Mouse (Mus musculus) monocyte, adult 2 months (primary cell): ENCODE results near the gene Spc24.
"Not testable (repeated sequence)": the region's sequence is repeated elsewhere in the genome, so short reads cannot be mapped to it uniquely, and the experiment has no call there.

Experiments used
- DNase-seq, 2 experiments: peaks; one replicate each; pipeline ENCODE4 v3.0.0; 2022; ENCODE audit warnings: low spot score in 2 of 2, low read depth in 1 of 2

Spc24 gene

DNA sequence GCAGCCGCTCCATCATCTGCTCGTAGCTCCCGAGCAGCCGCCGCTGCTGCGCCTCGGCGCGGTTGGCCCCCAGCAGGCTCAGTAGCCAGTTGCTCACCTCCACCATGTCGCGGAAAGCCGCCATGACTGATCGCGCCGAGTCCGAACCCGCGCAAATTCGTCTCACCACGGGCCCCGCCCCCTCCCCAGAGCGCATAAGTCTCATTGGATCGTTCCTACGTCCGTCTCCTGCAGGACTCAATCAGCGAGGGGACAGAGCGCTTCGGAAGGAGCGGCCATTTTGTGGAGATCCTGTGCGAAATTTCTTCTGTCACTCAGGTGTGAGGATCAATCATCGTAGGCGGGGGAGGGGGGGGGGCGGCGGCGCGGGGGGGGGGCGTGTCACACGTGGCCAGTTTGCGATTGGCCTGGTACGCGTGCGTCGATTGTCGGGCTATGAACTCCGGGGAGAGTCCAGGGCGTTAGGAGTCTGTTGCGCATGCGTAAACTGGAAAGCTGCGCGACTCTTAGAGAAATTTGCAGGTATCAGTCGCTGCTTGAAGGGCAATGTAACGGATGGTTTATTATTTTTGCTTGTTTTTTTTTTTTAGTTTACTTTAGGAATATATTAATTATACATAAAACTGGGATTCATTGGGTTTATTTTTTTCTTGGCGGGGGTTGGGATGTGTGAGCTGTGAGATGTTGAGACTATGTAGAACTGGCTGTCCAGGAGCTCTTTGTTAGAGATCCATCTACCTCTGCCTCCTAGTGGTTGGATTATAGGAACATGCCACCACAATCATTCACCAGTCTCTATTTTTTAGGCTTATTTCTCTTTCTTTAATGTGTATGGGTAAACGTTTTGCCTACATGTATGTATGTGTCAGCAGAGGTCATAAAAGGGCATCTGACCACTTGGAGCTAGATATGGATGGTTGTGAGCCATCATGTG lies at the start of gene Spc24:
TSS of gene Spc24 (minus strand) at position 149 of the 934 bp plus-strand sequence.
- peak; percentile 85 to 89 for DNase-seq

DNA sequence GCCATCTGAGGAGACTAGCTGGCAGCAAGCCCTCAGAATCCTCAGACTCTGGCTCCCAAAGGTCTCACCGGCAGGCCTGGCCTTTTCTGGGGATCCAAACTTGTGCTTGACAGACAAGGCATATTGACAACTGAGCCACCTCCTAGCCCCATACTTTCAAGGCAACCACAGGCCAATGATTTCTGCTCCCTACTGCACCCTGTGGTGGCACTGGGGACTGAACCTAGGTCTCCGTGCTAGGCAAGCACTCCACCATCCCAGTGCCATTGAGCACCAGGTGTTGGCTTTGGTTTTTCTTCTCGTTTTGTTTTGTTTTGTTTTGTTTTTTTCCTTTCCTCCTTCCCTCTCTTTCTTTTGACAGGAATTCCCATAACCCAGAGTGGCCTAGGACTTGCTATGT lies 48.5 kb upstream of the Spc24 start:
- no peak for DNase-seq

DNA sequence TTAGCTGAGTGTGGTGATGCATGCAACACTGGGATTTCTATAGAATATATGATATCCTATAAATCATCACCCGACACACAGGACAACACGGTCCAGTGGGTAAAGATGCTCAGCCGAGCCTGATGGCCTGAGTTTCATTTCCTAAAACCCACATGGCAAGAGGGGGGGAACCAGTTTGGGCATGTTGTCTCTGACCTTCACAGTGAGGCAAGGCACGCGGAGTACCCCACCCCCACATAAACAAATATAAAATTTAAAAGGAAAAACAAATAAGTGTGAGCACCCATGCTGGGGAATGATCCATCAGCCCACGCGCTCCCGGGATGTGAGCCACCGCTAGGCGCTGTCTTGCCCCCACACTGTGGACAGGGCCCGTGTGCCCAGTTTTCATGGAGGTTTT lies 46.9 kb upstream of the Spc24 start:
- no peak for DNase-seq

DNA sequence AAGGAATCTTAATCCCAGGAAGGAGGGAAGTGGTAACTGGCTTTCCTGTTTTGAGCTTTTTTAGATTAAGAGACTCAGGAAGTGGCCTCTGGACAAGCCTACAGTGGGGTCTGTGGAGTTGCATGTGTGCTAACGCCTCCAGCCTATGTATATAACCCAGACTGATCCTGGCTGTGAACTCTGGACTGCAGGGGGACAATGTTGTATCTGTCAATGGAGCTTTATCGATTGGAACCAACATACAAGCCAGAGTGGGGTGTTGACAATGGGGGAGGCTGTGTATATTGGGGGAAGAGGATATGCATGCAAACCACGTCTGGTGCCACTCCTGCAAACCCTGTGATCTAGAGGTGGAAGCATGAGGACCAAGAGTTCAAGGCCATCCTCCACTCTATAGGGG lies 46.3 kb upstream of the Spc24 start:
- DNase-seq = no peak

DNA sequence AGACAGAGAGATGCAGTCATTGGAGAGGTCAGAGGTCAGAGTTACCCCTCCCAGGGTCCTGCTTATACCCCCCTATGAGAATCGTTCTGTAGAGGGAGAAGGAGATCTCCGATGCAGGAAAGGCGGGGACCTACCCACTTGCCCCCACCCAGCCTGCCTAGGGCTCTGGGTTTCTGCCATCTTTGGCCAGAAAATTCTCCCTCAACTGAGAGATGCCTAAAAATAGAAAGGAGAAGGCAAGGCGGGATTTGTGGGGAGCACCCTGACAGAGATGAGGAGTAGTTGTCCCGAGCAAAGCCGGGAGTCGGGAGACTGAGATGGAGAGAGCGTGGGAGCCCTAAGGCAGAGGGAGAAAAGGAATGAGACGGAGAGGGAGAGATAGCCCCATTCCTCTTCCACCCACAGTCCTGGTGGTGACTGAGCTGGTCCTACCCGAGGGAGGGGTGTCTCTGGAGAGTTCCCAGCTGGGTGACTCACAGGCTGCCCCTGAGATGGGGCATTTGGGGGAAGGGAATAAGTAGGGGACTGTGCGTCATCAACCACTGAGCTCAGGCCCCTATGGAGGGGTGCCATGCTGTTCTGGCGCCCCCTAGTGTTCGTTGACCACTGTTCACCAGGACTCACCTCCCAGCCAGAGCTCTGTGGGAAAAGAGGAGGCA lies 44.0 kb upstream of the Spc24 start:
- DNase-seq = peak; percentile 33 to 51

DNA sequence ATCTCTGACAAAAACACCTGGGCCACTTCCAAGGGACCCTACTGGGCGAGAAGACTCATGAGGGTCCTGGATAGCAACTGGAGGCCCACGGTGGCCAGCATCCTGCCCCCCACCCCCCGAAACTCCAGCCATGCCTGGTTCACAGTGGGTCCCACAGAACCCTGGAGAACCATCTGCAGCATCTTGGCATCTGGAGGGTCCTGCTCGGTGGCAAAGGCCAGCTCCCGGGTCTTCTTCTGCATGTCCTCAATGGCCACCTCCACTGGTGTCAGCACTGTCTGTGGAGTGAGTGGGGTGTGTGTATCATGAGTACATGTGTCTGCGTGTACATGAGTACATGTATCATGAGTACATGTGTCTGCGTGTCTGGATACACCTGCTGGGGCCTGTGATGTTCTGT lies 41.5 kb upstream of the Spc24 start:
- DNase-seq = no peak

DNA sequence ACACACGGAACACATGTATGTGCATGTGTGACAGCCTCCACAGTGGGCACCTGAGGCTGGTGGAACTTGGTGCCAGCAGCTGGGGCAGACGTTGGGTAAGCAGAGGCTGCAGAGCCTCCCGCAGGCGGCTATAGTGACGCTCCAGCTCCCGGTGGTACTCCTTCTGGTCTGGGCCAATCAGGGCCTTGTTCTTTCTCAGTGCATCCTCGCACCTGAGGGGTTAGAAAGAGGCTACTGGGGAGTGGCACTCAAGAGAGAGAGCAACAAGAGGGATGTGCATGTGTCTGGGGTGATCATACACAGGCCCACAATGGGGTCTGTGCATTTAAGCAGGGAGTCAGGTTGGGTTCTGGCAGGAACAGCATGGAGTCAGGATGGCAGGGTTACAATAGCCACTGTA lies 41.0 kb upstream of the Spc24 start:
- no peak for DNase-seq

DNA sequence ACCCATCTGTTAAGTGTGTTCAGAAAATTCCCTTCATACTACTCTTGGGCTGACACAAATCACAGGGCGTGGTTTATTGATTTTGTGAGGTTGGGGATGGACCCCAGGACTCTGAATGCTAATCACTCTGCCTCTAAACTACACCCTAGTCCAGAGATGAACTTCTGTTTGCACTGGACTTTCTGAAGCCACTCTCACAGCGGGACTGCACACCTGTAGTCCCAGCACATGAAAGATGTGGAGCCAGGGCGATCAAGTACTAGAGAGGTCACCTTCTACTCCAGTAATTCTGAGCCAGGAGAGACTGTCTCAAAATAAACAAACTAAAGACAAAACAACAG lies 38.9 kb upstream of the Spc24 start:
- no peak for DNase-seq

DNA sequence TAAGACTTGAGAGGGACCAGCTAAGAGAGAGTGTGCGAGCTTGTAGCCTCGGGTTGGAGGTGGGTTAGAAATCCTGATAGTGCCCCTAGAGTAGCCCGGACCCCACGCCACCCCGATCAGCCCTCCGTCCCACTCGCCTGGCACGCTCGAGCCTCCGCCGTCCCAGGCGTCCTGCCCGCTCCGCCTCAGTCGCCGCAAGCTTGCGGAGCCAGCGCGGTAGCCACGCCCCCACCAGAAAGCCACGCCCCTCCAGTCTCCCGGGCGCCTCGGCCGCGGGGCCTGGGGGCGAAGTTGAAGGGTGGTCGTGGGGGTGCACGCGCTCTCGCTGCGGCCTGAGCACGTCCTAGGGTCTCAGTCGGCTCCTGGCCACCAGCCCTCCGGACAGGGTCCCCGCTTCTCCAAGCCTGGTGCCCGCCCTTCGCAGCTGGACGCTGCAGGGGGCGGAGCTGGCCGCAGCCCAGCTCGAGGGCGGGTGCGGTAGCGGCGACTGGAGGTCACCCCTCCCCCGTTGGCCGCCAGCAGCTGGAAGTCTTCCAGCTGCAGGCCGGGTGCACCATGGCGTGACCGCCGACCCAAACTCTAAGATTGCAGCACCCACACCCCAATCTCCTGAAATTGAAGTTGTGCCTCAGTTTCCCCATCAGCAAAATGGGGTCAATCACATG lies 38.4 kb upstream of the Spc24 start, which contains the start of gene Kank2:
TSS of gene Kank2 (minus strand) at position 400 of the 665 bp plus-strand sequence.
- DNase-seq = peak; percentile 28 to 73

DNA sequence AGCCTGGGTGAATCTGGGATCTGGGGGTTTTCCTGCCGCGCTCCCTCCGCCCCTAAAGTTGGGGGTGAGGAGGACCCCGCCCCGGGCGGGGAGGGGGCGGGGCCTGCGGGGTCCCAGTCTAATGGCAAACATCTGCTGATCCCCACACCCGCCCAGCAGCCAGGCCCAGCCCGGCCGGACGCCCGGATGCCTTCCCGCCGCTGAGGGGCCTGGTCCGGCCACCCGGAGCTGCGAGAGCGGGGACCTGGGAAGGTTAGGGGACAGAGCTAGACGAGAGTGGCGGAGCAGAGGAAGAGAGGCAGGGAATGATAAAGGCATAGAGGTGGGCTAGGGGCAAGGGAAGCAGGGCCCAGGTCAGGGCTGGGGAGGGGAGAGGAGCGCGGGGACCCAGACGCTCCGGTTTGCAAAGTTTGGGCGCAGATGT lies 37.8 kb upstream of the Spc24 start:
- DNase-seq = no peak

DNA sequence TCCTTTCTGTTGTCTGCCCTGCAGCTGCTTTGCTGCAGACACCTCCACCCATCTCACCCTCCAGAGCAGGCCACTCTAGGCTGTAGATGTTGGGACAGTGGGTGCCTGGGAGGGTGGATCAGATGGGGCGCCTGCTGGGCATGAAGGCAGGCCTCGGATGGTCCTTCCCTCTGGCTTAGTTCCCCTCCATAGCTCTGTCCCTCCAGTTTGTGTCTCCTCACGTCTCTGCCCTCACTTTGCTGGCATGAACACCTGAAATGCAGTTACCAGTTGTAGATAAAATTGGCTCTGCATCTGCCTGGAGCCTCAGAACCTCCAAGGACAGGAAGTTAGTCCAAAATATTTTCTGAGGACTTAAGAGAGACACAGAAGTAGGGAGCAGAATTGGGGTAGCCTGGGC lies 36.8 kb upstream of the Spc24 start:
- DNase-seq = no peak

DNA sequence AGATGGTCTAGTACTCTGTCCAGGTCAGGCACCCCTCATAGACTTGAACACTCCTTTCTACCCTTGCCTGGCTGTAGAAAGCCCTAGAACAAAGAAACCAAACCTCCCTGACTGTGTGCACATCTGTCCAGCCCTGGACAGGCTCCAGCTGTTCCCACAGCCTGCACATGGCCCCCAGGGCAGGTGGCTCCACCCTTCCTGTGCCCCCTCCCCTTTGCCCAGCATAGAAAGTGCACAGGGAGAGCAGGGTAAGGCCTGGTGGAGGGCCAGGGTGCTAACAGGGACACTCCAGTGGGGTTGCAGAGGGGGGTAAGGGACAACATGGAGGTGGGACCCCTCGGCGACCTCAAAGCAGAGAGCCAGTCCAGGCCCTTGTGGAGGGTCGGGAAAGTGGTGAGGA lies 36.2 kb upstream of the Spc24 start:
- no peak for DNase-seq

DNA sequence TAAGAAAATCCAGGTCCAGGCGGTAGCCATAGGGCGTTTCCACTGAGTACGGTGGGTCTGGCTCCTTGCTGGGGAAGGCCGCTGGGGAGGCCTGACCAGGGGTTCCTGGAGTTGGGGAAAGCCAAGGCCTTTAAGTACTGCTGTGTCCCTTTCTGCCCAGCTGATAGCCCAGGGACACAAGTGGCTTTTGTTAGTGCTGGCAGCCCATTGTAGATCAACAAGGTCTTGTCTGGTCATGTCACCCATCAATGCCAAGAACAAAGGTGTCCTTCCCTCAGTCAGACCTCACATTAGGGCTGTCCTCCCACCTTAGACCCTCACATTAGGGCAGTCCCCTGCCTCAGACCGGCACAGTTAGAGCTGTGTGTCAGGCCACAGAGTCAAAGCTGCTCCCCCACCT lies 35.5 kb upstream of the Spc24 start:
- DNase-seq = no peak

DNA sequence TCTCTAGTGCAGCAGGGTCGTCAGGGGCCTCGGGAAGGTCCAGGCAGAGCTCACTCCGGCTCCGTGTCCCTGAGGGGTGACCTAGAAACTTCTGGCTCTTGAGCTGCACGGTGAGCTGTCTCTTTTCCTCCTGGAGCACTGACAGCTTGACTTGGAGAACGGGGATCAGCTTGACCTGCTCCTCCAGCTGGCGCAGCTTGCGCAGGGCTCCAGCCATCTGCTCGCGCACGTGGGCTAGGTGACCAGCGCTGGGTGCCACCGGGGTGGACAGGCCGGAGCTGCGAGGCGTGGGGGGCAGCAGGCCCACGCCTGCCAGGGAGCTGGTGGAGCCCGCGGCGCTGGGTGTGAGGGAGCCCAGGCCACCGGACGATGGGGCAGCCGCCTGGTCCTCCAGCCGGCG lies 34.8 kb upstream of the Spc24 start:
- DNase-seq = no peak

DNA sequence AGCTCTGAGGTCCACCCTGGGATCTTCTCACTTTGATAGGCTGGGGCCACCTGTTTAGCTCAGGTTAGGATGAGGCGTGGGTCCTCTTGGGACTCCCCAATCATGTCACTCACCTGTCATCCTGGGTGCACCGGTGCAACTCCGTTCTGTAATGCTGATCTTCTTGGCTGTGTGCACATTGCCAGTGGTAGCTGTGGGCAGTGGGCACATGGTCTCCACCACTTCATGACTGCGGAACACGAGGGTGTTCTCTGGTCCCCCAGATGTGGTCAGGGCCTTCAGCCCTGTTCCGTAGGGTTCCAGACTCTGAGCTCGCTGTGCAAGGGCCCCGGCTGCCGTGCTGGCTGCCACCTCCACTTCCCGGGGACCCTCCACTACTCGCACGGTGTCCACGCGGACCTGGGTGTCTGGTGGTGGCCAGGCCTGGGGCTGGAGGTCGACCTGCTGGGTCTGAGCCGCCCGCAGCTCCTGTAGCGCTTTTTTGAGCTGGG lies 34.3 kb upstream of the Spc24 start:
- DNase-seq = no peak

DNA sequence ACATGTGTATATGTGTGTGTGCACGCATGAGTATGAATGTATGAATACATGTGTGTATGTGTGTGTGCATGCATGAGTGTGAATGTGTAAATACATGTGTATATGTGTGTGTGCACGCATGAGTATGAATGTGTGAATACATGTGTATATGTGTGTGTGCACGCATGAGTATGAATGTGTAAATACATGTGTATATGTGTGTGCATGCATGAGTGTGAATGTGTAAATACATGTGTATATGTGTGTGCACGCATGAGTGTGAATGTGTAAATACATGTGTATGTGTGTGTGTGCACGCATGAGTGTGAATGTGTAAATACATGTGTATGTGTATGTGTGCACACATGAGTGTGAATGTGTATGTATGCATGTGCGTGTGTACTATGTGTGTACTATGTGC lies 33.4 kb upstream of the Spc24 start:
- not testable (repeated sequence) for DNase-seq

DNA sequence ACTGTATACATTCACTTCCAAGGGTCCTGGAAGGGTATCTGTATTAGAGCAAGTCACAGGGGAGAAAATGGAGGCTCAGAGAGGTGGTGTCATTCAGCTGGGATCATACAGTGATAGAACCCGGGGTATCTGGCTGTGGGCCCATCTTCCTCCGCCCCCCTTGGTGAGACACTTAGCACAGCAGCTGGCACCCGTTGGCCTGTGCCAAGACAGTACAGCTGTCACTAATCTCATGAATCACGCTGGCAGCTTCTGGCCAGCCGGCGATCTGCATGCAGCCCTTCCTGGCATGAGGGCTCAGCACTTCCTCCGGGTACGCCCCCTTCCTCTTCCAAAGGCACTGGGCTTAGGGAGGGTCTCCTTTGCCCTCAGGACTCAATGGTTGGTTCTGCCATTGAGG lies 32.5 kb upstream of the Spc24 start:
- no peak for DNase-seq

DNA sequence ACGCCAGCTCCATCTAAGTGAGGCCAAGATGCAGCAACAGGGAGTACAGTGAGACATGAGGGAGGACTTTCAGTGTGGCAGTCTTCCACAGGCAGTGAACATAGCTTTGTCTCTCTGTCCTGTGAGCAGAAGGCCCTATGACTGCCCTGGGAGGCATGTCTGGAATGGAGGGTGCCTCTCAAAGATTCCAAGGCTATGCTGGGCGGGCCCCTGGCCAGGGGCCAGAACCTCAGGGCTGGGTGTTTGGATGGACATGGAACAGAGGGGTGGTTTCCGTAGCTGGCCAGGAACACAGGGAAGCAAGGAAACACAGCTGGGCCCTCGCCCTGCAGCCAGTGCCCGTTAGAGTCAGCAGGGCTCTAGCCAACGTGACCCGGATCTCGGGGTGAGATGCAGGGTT lies 31.8 kb upstream of the Spc24 start:
- DNase-seq = no peak

DNA sequence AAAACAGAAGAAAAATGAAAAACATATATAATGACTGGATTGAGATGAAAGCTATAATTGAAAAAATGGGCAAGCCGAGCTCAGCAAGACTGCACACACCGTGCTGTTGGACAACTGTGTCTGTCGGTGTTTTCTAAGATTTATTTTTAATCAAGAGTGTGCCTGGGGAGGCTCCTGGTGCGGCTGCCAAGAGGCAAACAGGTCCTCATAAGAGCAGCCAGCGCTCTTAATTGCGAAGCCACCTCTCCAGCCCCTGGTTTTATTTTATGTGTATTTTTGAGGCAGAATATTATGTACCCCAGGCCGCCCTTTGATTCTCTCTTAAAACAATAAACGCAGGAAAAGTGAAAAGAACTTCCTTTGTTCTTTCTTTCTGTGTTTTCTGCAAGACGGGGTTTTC lies 28.1 kb upstream of the Spc24 start:
- DNase-seq = no peak

DNA sequence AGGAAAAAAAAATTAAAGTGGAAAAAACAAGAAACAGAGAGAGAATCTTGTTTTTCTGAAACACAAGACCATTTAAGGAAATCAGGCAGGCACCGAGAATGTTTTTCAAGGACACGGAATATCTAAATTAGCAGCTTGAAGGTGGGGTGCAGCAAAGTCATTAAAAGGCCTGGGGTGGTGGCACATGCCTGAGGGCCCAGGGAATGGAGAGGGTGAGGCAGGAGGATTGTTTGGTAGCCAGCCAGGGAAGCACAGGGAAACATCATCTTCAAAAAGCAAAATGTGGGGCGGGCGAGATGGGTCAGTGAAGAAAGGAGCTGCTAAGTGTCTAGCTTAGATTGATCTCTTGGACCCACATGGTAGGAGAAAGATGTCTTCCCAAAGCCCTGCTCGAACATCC lies 27.6 kb upstream of the Spc24 start:
- DNase-seq = no peak

DNA sequence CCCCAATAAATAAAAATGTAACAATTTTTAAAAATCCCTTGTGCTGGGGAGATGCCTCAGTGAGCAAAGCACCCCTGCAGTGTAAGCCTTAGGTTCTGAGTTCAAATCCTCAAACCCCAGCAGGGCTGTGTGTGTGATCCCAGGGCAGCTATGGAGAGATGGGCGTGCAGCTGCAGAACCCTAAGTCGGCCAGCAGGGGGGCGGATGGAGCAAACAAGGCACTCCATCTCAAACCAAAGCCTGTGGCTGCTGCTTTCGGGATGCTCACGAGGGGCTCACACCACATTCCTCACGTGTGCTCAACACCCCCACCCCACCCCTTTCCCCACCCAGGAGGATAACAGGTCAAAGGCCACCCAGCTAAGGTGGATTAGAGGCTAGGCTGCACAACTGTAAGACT lies 26.8 kb upstream of the Spc24 start:
- DNase-seq = peak in 1 of 2 experiments; percentile 18

DNA sequence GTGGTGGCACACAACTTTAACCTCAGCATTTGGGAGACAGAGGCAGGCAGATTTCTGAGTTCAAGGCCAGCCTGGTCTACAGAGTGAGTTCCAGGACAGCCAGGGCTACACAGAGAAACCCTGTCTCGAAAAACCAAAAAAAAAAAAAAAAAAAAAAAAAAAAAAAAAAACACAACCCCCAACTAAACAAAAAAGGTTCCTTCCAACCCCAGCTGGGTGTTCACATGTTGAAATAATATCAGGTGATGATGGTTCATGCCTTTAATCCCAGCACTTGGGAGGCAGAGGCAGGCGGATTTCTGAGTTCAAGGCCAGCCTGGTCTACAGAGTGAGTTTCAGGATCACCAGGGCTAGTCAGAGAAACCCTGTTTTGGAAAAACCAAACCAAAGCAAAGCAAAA lies 26.2 kb upstream of the Spc24 start:
- DNase-seq = not testable (repeated sequence)
